Mouse (Mus musculus): ENCODE results near the gene Fuz. TPM values are rescaled to one million over a fixed set of nuclear protein-coding genes. Genes with fewer than 3 reads are reported as not detected.

Fuz gene
- polyA plus RNA-seq, 1 experiment from 2014 or later = 13.2 TPM

- Histone ChIP-seq H3K9ac (replicated peaks; ENCODE audit: low read length) (no peak overlapping the region), H3K27ac (replicated peaks; ENCODE audit: low read depth, low read length) (0 out of 2 replicates have a peak overlapping the region, but pooled peaks have one; percentile 63), H3K36me3 (replicated peaks; ENCODE audit: control insufficient read depth, insufficient read depth, low read depth, low read length) (no peaks in the 10 kb centered on the region; the same call in 1 of the 2 replicates), H3K9me3 (replicated peaks; ENCODE audit: control insufficient read depth, low read length) (no peaks in the 10 kb centered on the region), H3K4me3 (ENCODE audit: low read depth, low read length) (peak overlapping the region; percentile 73), H3K4me1 (ENCODE audit: control insufficient read depth, insufficient read depth, low read length) (peaks cover 8% of the 10 kb centered on the region), H3K27me3 (ENCODE audit: control insufficient read depth, insufficient read depth, low read length) (no peaks in the 10 kb centered on the region), H3K4me2 (ENCODE audit: low read depth, low read length) (peak overlapping the region; percentile 90)
- ATAC-seq (replicated peaks; ENCODE audit: insufficient number of reproducible peaks, low FRiP score, low TSS enrichment, low read depth) (no peak), DNase-seq (ENCODE audit: low spot score) (no peak)
- WGBS = 65% methylated on average over 9 of the region's 9 CpGs
Observed at GRCm38 (mm10) chr7:44856265-44856916, 39.5 kb upstream of the Fuz start.

- H3K4me2 ChIP-seq (ENCODE audit: low read depth, low read length) = peak within 1 kb of the TSS; percentile 90
- peak; percentile 92 for DNase-seq (ENCODE audit: low spot score)
- ATAC-seq (replicated peaks; ENCODE audit: insufficient number of reproducible peaks, low FRiP score, low TSS enrichment, low read depth) = peak; percentile 30; the same call in 1 of the 2 replicates
- under 1% methylated on average over 32 of the region's 32 CpGs for WGBS
- H3K27me3 ChIP-seq (ENCODE audit: control insufficient read depth, insufficient read depth, low read length) = no peaks in the 10 kb centered on the region
- no peaks in the 10 kb centered on the region for H3K9me3 ChIP-seq (replicated peaks; ENCODE audit: control insufficient read depth, low read length)
- H3K4me1 ChIP-seq (ENCODE audit: control insufficient read depth, insufficient read depth, low read length) = peaks cover 8% of the 10 kb centered on the region
- peak within 1 kb of the TSS; percentile 87 for H3K9ac ChIP-seq (replicated peaks; ENCODE audit: low read length)
- H3K27ac ChIP-seq (replicated peaks; ENCODE audit: low read depth, low read length) = peak within 1 kb of the TSS; percentile 63
- H3K4me3 ChIP-seq (ENCODE audit: low read depth, low read length) = peak within 1 kb of the TSS; percentile 73
- no peaks in the 10 kb centered on the region; the same call in 1 of the 2 replicates for H3K36me3 ChIP-seq (replicated peaks; ENCODE audit: control insufficient read depth, insufficient read depth, low read depth, low read length)
Observed at GRCm38 (mm10) chr7:44857042-44857552, 38.8 kb upstream of the Fuz start, which contains the start of gene Pnkp. Gene Pnkp (plus strand): TSS chr7:44857139.

- no peak overlapping the region for H3K27ac ChIP-seq (replicated peaks; ENCODE audit: low read depth, low read length)
Observed at GRCm38 (mm10) chr7:44857905-44858304, 38.0 kb upstream of the Fuz start.

GRCm38 (mm10) chr7:44859896-44860295 is 36.0 kb upstream of the Fuz start:
- peaks cover 3% of the 10 kb centered on the region for H3K4me1 ChIP-seq (ENCODE audit: control insufficient read depth, insufficient read depth, low read length)
- H3K9ac ChIP-seq (replicated peaks; ENCODE audit: low read length) = no peak overlapping the region

More at GRCm38 (mm10) chr7:44857905-44858304, 38.0 kb upstream of the Fuz start:
- no peaks in the 10 kb centered on the region for H3K27me3 ChIP-seq (ENCODE audit: control insufficient read depth, insufficient read depth, low read length)
- 22% methylated on average over 8 of the region's 8 CpGs for WGBS
- H3K4me2 ChIP-seq (ENCODE audit: low read depth, low read length) = peak overlapping the region; percentile 90
- DNase-seq (ENCODE audit: low spot score) (peak; percentile 53), ATAC-seq (replicated peaks; ENCODE audit: insufficient number of reproducible peaks, low FRiP score, low TSS enrichment, low read depth) (no peak)
- H3K9me3 ChIP-seq (replicated peaks; ENCODE audit: control insufficient read depth, low read length) = no peaks in the 10 kb centered on the region
- H3K4me1 ChIP-seq (ENCODE audit: control insufficient read depth, insufficient read depth, low read length) = peaks cover 8% of the 10 kb centered on the region
- peak overlapping the region; percentile 87 for H3K9ac ChIP-seq (replicated peaks; ENCODE audit: low read length)
- peak overlapping the region; percentile 73 for H3K4me3 ChIP-seq (ENCODE audit: low read depth, low read length)
- H3K36me3 ChIP-seq (replicated peaks; ENCODE audit: control insufficient read depth, insufficient read depth, low read depth, low read length) = peaks cover 8% of the 10 kb centered on the region

GRCm38 (mm10) chr7:44860576-44861428 is 35.1 kb upstream of the Fuz start:
- 62% methylated on average over 22 of the region's 22 CpGs for WGBS
- peak; percentile 23; the same call in 1 of the 2 replicates for ATAC-seq (replicated peaks; ENCODE audit: insufficient number of reproducible peaks, low FRiP score, low TSS enrichment, low read depth)
- H3K36me3 ChIP-seq (replicated peaks; ENCODE audit: control insufficient read depth, insufficient read depth, low read depth, low read length) = peaks cover 23% of the 10 kb centered on the region
- H3K4me1 ChIP-seq (ENCODE audit: control insufficient read depth, insufficient read depth, low read length) = no peaks in the 10 kb centered on the region; the same call in 1 of the 2 replicates
- no peak overlapping the region for H3K4me2 ChIP-seq (ENCODE audit: low read depth, low read length)
- peak overlapping the region; percentile 59; the same call in 1 of the 2 replicates for H3K27ac ChIP-seq (replicated peaks; ENCODE audit: low read depth, low read length)
- H3K27me3 ChIP-seq (ENCODE audit: control insufficient read depth, insufficient read depth, low read length) = no peaks in the 10 kb centered on the region
- H3K9ac ChIP-seq (replicated peaks; ENCODE audit: low read length) = 0 out of 2 replicates have a peak overlapping the region, but pooled peaks have one; percentile 9
- H3K9me3 ChIP-seq (replicated peaks; ENCODE audit: control insufficient read depth, low read length) = no peaks in the 10 kb centered on the region
- no peak overlapping the region for H3K4me3 ChIP-seq (ENCODE audit: low read depth, low read length)
- peak; percentile 78 for DNase-seq (ENCODE audit: low spot score)

More at GRCm38 (mm10) chr7:44859896-44860295, 36.0 kb upstream of the Fuz start:
- WGBS = 88% methylated on average over 11 of the region's 11 CpGs
- peaks cover 21% of the 10 kb centered on the region for H3K36me3 ChIP-seq (replicated peaks; ENCODE audit: control insufficient read depth, insufficient read depth, low read depth, low read length)
- no peak overlapping the region for H3K4me3 ChIP-seq (ENCODE audit: low read depth, low read length)
- H3K27me3 ChIP-seq (ENCODE audit: control insufficient read depth, insufficient read depth, low read length) = no peaks in the 10 kb centered on the region
- no peaks in the 10 kb centered on the region for H3K9me3 ChIP-seq (replicated peaks; ENCODE audit: control insufficient read depth, low read length)
- ATAC-seq (replicated peaks; ENCODE audit: insufficient number of reproducible peaks, low FRiP score, low TSS enrichment, low read depth) (no peak), DNase-seq (ENCODE audit: low spot score) (no peak)
- no peak overlapping the region for H3K27ac ChIP-seq (replicated peaks; ENCODE audit: low read depth, low read length)
- H3K4me2 ChIP-seq (ENCODE audit: low read depth, low read length) = no peak overlapping the region

- 80% methylated on average over 14 of the region's 14 CpGs for WGBS
- Histone ChIP-seq H3K9me3 (replicated peaks; ENCODE audit: control insufficient read depth, low read length) (no peaks in the 10 kb centered on the region), H3K9ac (replicated peaks; ENCODE audit: low read length) (no peak overlapping the region), H3K4me2 (ENCODE audit: low read depth, low read length) (no peak overlapping the region), H3K27ac (replicated peaks; ENCODE audit: low read depth, low read length) (no peak overlapping the region), H3K4me3 (ENCODE audit: low read depth, low read length) (no peak overlapping the region), H3K4me1 (ENCODE audit: control insufficient read depth, insufficient read depth, low read length) (no peaks in the 10 kb centered on the region; the same call in 1 of the 2 replicates), H3K36me3 (replicated peaks; ENCODE audit: control insufficient read depth, insufficient read depth, low read depth, low read length) (peaks cover 23% of the 10 kb centered on the region), H3K27me3 (ENCODE audit: control insufficient read depth, insufficient read depth, low read length) (no peaks in the 10 kb centered on the region)
- no peak for ATAC-seq (replicated peaks; ENCODE audit: insufficient number of reproducible peaks, low FRiP score, low TSS enrichment, low read depth)
- DNase-seq (ENCODE audit: low spot score) = no peak
Observed at GRCm38 (mm10) chr7:44861429-44861816, 34.5 kb upstream of the Fuz start.

- Histone ChIP-seq H3K27me3 (ENCODE audit: control insufficient read depth, insufficient read depth, low read length) (no peaks in the 10 kb centered on the region), H3K4me1 (ENCODE audit: control insufficient read depth, insufficient read depth, low read length) (peaks cover 5% of the 10 kb centered on the region), H3K9me3 (replicated peaks; ENCODE audit: control insufficient read depth, low read length) (no peaks in the 10 kb centered on the region), H3K27ac (replicated peaks; ENCODE audit: low read depth, low read length) (no peak overlapping the region), H3K36me3 (replicated peaks; ENCODE audit: control insufficient read depth, insufficient read depth, low read depth, low read length) (peaks cover 23% of the 10 kb centered on the region), H3K9ac (replicated peaks; ENCODE audit: low read length) (no peak overlapping the region), H3K4me3 (ENCODE audit: low read depth, low read length) (no peak overlapping the region), H3K4me2 (ENCODE audit: low read depth, low read length) (no peak overlapping the region)
- WGBS = 91% methylated on average over 8 of the region's 8 CpGs
- no peak for DNase-seq (ENCODE audit: low spot score)
- ATAC-seq (replicated peaks; ENCODE audit: insufficient number of reproducible peaks, low FRiP score, low TSS enrichment, low read depth) = no peak
Observed at GRCm38 (mm10) chr7:44862434-44862833, 33.4 kb upstream of the Fuz start.

Measured in embryonic facial prominence, embryonic 11.5 days (tissue).